Mouse (Mus musculus) 3T3-L1 (cell line): ENCODE measurements around the gene Slx4.
"Not testable (repeated sequence)": the region's sequence is repeated elsewhere in the genome, so short reads cannot be mapped to it uniquely, and the experiment has no call there.

Experiments
- DNase-seq: peaks from one replicate; pipeline ENCODE4 v3.0.0-alpha.2; 2015; ENCODE audit warnings: low read depth, low spot score

The Slx4 gene

DNA sequence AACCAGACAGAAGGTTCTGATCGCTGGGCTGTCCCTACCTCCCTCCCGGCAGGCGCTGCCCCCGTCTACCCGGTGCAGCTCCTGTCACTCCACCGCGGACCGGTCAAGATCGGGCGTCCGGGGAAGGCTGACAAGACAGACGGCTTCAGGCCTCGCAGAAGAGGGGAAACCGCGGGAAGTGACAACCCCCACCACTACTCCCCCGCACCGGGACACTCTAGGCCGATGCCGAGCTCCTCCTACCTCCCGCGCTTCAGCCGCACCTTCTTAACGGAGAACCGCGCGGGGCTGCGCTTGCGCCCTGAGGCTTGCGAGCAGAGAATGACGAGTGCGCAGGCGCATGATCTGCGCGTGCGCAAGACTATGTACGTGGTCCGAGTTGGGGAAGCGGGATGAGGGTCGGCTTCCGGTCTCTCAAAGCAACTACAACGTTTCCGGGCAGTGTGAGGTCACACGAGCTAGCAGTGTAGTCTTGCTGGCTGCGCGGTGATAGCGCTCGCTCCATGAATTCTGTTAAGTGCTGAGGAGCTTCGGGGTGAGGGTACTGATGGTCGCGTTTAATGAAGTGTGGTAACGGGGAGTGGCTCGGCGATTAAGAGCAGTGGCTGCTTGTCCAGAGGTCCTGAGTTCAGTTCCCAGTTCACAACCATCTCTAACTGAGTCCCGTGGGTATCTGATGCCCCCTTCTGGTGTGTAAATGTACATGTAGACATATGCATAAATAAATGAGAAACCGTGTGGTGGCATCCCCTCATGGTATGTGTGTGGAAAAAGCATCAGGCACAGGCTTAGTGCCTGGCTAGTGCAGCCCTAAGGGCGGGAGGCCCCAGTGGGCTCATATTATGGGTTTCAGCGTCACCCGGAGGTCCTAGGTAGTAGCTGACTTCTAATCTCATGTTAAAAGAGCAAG is at the start of gene Slx4:
TSS of gene Slx4 (minus strand) at position 282 of the 910 bp plus-strand sequence.
- peak; percentile 99 for DNase-seq

GRCm38 (mm10) chr16:4052601-4053000 is 49.0 kb upstream of the Slx4 start:
- no peak for DNase-seq

DNA sequence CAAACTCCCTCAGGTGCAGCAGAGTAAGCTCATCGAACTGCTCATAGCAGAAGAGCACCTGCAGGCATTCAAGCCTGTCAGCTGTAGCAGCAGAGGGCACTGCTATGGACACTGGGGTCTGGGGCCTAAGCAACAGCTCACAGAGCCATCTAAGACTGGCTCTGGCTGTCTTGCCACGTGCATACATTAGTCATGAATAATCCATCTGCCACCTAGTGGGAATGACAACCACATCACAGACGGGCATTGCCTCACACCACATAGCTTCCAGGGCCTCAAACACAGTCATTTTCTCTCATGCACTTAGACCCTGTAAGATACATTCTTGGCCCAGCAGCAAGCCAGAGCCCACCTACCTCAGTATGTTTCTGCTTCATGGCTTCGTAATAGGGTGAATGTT is 42.0 kb upstream of the Slx4 start:
- peak; percentile 41 for DNase-seq

GRCm38 (mm10) chr16:4044093-4044492 is 40.5 kb upstream of the Slx4 start:
- DNase-seq: no peak

DNA sequence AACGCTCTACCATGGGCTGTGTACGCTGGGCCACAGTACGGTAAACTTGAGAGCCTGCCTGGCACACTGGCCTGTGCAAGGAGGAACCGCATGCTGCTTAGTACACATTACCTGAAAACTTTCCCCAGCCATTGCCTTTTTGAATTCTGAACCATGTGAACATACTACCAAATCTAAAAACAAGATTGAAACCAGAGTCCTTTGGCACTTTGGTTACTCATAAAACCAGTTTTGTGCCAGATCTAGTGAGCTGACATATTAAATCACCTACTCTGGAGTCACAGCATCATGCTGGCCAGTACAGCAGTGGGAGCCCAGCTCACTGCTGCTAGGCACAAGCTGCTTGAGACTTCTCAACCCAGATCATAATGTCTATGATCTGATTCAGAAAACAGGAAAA is 38.1 kb upstream of the Slx4 start:
- DNase-seq: no peak

DNA sequence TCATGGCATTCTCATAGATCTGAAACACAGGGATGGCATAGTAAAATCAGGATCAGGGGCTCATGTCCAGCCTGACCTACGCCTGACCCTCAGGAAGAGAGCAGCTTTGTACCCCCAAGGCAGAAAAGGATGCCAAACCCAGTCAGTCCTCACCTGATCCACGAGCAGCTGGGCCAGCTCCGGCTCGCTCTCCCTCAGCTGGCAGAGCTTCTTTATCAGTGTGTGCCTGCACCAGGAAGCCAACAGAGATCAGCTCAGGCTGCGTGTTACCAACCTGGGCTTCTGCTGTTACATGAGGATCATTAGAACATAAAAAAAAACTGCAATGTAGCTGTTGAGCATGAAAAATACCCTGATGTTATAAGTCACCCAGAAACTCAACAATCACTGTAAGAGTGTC is 36.6 kb upstream of the Slx4 start:
- no peak for DNase-seq

DNA sequence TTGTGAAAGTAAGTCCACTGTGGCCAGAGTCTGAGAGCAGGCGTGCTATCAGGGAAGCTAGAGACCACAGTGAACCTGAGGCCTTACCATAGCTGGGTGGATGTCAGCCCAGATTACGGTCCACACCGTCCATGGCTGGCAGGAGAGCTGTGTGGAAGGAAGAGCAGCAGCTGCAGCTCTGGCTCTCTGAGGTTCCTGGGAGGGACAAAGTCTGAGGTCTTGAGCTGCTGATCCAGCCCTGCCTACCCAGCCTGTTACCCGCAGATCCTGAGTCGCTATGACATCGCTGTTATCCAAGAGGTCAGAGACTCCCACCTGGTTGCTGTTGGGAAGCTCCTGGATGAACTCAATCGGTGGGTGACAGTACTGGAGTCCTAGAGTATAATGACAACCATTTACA is 34.1 kb upstream of the Slx4 start:
- DNase-seq: no peak

- no peak for DNase-seq
These were observed 33.2 kb upstream of the Slx4 start, which contains the start of gene Dnase1 for GRCm38 (mm10) chr16:4036807-4037206. Dnase1 (plus strand) TSS chr16:4036942.

GRCm38 (mm10) chr16:4035575-4035974 is 32.0 kb upstream of the Slx4 start:
- DNase-seq: no peak

DNA sequence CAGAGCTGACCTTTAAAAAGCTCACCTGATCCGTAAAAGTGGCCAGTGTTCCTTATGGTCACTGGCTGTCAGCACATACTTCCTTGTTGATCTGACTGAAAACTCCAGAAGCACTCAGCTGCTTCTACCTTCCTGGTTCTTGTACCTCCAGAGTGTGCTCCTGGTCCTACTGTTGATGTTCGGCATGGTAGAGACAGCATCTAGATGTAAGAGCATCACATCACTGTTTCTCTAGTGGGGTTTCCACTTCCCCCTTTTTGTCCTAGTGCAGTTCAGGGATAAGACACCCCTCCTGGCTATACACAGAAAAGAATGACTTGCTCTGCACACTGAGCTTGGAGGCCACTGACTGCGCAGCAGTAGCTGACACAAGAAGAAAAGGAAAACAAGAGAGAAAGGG is 30.9 kb upstream of the Slx4 start:
- DNase-seq: no peak

- no peak for DNase-seq
These were observed 30.4 kb upstream of the Slx4 start for GRCm38 (mm10) chr16:4033971-4034370.

- DNase-seq: peak; percentile 63
These were observed 28.8 kb upstream of the Slx4 start for GRCm38 (mm10) chr16:4032341-4032748.

DNA sequence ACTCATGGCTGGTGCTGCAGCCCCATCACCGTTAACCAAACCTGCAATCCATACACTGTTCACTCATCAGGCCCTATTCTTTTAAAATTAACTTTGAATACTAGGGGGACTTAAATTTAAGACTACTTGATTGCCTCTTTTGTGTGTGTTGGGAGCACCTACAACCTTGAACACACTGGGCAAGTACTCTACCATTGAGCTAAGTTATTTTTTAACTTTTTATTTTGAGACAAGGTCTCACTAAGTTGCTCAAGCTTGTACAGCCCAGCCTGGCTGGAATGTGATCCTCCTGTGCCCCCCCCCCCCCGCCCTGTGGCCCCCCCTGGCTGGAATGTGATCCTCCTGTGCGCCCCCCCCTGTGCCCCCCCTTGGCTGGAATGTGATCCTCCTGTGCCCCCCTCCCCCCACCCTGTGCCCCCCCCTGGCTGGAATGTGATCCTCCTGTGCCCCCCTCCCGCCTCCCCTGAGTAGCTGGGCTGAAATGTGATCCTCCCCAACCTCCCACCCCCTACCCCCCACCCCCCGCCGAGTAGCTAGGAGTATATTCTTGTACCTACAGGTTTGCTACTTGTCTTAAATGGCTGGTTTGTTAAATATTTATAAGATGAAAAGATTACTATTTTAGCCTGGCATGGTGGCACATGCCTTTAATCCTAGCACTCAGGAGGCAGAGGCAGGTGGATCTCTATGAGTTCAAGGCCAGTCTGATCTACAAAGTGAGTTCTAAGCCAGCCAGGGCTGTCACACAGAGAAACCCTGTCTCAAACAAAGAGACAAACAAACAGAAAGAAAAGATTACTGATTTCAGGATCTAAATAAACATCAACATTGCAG is 28.1 kb upstream of the Slx4 start:
- no peak for DNase-seq

- no peak for DNase-seq
These were observed 26.9 kb upstream of the Slx4 start for GRCm38 (mm10) chr16:4030501-4030900.

DNA sequence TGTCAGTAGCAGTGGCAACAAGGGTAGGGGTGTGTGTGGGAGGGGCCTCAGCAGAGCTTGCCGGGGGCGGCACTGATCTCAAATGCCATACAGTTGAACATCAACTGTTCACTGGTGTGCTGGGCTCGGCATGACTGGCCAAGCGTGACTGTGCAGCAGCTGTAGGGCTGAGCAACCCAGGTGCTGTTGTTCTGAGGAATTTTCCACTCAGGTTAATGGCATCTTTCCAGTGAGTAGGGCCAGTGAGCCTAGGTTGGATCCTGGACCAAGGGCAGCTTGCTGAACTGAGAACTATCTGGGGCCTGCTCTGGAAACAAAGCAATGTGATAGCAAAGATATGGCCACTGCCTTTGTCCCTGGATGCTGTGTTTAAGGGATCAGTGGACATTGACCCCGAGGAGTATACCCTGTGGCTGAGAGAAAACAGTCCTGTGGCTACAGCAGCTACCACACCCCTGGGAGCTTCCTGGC is 25.8 kb upstream of the Slx4 start:
- no peak for DNase-seq

DNA sequence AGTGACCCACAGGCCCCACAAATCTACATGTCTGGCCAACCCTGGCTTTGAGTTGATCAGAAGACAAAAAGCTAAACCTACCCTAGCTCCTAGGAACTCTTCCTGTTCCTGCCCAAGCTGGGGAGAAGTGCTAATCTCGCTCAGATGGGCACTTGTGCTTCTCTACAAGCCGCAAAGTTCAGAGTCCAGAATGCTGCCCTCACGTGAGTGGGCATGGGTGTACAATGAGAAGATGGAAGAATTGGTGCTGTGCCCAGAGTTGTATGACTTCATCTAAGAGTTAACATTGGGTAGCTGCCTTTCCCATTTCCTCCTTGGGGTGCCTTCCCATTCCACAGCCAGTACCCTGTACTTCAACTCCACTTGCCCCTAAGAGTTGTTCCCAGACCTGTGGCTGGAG is 23.6 kb upstream of the Slx4 start:
- DNase-seq: no peak

DNA sequence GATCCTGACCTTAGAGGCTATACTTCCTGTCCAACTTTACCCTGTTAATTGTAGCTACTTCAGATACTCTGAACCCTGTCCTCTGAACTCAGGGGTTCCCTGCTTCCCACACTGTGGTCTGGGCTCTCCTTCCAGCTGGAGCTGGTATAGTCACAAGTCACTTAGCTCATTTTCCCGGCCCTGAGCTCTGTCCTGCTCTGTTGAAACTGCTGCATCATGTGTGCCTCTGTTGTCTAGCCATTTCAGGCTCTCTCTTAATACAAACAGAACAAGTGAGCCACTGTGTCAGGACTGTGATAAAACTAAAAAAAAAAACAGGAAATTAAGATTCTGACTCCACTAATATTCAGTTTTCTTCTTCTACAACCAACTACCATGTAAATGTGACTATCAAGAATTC is 23.1 kb upstream of the Slx4 start:
- no peak for DNase-seq

DNA sequence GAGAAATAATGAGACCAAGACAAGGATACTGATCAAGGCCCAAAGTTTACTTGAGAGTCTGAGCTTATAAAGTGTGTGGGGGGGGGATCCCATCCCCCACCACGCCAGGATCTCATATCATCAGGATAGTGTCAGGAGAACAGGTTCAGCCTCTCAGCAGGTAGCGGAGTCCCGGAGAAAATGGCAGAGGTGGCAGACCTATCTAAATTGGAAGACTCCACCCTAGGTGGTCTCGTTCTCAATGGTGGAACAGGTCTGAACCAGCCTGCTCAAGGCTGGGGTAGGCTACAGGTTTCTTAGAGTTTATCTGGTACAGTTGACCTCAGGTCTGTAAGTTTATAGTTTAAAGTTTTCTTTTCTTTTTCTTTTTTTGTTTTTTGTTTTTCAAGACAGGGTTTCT is 19.1 kb upstream of the Slx4 start:
- DNase-seq: no peak

DNA sequence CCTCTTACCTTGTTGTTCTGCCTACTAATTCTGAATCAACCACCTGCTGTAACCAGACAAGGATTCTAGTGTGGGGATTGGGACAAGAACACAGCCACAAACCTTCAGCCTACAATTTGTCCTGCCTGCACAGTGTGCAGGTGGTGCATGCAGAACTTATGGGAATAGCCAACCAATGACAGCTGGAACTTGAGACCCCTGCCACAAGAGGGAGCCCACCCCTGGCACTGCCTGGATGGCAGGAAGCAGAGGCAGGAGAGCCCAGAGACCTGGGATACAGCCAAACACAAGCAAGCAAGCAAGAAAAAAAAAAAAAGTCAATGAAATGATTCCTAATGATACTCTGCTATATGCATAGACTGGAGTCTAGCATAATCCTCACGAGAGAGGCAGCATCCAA is 17.7 kb upstream of the Slx4 start:
- DNase-seq: no peak

DNA sequence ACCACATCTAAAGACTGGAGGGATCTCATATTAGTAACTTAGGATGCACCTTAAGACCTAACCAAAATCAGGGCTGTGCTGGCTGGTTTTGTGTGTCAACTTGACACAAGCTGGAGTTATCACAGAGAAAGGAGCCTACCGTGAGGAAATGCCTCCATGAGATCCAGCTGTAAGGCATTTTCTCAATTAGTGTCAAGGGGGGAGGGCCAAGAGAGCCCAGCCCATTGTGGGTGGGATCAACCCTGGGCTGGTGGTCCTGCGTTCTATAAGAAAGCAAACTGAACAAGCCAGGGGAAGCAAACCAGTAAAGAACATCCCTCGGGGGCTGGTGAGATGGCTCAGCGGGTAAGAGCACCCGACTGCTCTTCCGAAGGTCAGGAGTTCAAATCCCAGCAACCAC is 13.9 kb upstream of the Slx4 start:
- not testable (repeated sequence) for DNase-seq

DNA sequence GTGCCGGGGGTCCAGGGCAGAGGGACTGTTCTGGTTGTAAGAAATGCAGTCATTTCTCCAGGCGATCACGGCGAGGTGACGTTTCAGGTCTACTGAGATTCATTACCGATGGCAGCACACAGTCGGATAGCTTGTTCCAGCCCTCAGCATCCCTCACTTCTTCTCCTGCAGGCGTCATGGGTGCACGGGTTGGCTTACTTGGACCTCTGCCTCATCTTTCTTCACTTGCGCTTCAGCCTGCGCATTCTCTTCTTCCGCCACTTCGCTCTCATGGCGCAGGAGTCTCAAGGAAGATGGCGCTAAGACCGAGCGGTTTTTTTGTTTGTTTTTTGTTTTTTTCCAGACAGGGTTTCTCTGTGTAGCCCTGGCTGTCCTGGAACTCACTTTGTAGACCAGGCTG is 13.2 kb upstream of the Slx4 start:
- DNase-seq: not testable (repeated sequence)

DNA sequence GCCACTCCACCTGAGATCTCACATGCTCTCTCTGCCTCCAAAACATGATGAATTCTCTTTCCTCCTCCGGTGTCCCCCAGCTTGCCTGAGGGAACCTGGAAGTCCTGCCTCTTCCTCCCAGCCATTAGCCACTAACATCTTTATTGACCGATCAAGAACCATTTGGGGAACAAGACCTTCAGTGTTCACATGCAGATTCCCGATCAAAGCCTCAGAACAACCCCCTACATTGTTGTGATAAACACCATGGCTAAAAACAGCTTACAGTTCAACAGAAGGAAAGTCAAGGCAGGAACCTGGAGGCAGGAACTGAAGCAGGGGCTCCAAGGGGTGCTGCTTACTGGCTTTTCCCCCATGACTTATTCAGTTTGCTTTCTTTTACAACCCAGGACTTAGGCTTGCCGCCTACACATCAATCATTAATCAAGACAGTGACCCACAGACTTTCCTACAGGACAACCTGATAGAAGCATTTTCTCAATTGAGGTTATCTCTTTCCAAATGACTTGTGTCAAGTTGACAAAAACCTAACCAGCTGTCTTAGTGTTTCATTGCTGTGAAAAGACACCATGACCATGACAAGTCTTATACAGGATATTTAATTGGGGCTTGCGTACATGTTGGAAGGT is 10.6 kb upstream of the Slx4 start:
- DNase-seq: no peak
